Mouse (Mus musculus): ENCODE data around the gene Mib2. TPM values are rescaled to one million over a fixed set of nuclear protein-coding genes. Genes with fewer than 3 reads are reported as not detected.
A peak's percentile ranks its signal among the peaks of the same experiment; 100 is the strongest.

Mib2 gene
- total and polyA plus RNA-seq, 2 experiments from 2014 or later, result 9.9 to 27.3 TPM

GRCm38 (mm10) chr4:155704721-155705591, 36.0 kb upstream of the Mib2 start, which contains the start of gene Ssu72:
Gene Ssu72, plus strand, starts transcription at chr4:155704800.
- TF ChIP-seq CTCF (IDR thresholded peaks at IDR 0.05; ENCODE audit: low read depth) (no peak), EP300 (IDR thresholded peaks at IDR 0.05; ENCODE audit: low read depth) (peak; percentile 83; the same call in 1 of the 2 replicates)
- peak; percentile 90 for DNase-seq (ENCODE audit: low spot score)
- peak within 1 kb of the TSS; percentile 64 for H3K4me2 ChIP-seq (ENCODE audit: low read depth, low read length)
- ATAC-seq (ENCODE audit: insufficient read depth, low read depth), result peak; percentile 95
- H3K4me3 ChIP-seq (ENCODE audit: low read depth, low read length), result peak within 1 kb of the TSS; percentile 86
- H3K27ac ChIP-seq (ENCODE audit: low read depth), result peak within 1 kb of the TSS; percentile 94
- peaks cover 8% of the 10 kb centered on the region; the same call in 1 of the 2 replicates for H3K4me1 ChIP-seq (ENCODE audit: control insufficient read depth, insufficient read depth)
- peak within 1 kb of the TSS; percentile 78 for H3K9ac ChIP-seq (replicated peaks; ENCODE audit: low read depth, low read length)
- under 1% methylated on average over 82 of the region's 83 CpGs for WGBS
- H3K9me3 ChIP-seq (replicated peaks; ENCODE audit: control insufficient read depth, low read length), result no peaks in the 10 kb centered on the region
- H3K36me3 ChIP-seq (replicated peaks; ENCODE audit: control insufficient read depth, insufficient read depth, low read length), result no peaks in the 10 kb centered on the region
- no peaks in the 10 kb centered on the region for H3K27me3 ChIP-seq (ENCODE audit: control insufficient read depth, insufficient read depth, low read length)

GRCm38 (mm10) chr4:155703425-155703929, 34.5 kb upstream of the Mib2 start:
- DNase-seq (ENCODE audit: low spot score) (no peak), ATAC-seq (ENCODE audit: insufficient read depth, low read depth) (no peak)
- TF ChIP-seq EP300 (IDR thresholded peaks at IDR 0.05; ENCODE audit: low read depth) (no peak), CTCF (IDR thresholded peaks at IDR 0.05; ENCODE audit: low read depth) (no peak)
- Histone ChIP-seq H3K36me3 (replicated peaks; ENCODE audit: control insufficient read depth, insufficient read depth, low read length) (no peaks in the 10 kb centered on the region), H3K4me3 (ENCODE audit: low read depth, low read length) (no peak overlapping the region), H3K9me3 (replicated peaks; ENCODE audit: control insufficient read depth, low read length) (no peaks in the 10 kb centered on the region), H3K4me1 (ENCODE audit: control insufficient read depth, insufficient read depth) (peaks cover 5% of the 10 kb centered on the region; the same call in 1 of the 2 replicates), H3K27ac (ENCODE audit: low read depth) (no peak overlapping the region), H3K4me2 (ENCODE audit: low read depth, low read length) (no peak overlapping the region), H3K27me3 (ENCODE audit: control insufficient read depth, insufficient read depth, low read length) (no peaks in the 10 kb centered on the region), H3K9ac (replicated peaks; ENCODE audit: low read depth, low read length) (no peak overlapping the region)
- WGBS, result 94% methylated on average over 4 of the region's 4 CpGs

DNA sequence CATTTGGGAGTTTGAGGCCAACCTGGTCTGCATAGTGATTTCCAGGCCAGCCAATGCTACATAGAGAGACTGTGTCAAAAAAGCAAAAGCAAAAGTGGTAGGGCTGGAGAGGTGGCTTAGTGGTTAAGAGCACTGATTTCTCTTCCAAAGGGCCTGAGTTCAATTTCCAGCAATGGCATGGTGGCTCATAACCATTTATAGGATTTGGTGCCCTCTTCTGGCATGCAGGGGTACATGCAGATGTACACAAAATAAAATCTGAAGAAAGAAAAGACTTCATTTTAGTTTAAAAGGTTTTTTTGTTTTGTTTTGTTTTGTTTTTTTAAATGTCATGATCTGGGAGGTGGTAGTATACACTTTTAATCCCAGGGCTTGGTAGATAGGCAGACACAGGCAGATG, 31.4 kb upstream of the Mib2 start:
- no peaks in the 10 kb centered on the region for H3K36me3 ChIP-seq (replicated peaks; ENCODE audit: control insufficient read depth, insufficient read depth, low read length)
- TF ChIP-seq CTCF (IDR thresholded peaks at IDR 0.05; ENCODE audit: low read depth), result peak; percentile 71
- TF ChIP-seq EP300 (IDR thresholded peaks at IDR 0.05; ENCODE audit: low read depth), result no peak
- DNase-seq (ENCODE audit: low spot score) (no peak), ATAC-seq (ENCODE audit: insufficient read depth, low read depth) (no peak)
- 0 out of 2 replicates have a peak, but pooled peaks cover 7% of the 10 kb centered on the region for H3K27me3 ChIP-seq (ENCODE audit: control insufficient read depth, insufficient read depth, low read length)
- no peak overlapping the region for H3K9ac ChIP-seq (replicated peaks; ENCODE audit: low read depth, low read length)
- no peaks in the 10 kb centered on the region for H3K9me3 ChIP-seq (replicated peaks; ENCODE audit: control insufficient read depth, low read length)
- H3K4me1 ChIP-seq (ENCODE audit: control insufficient read depth, insufficient read depth), result peaks cover 5% of the 10 kb centered on the region; the same call in 1 of the 2 replicates
- H3K4me2 ChIP-seq (ENCODE audit: low read depth, low read length), result no peak overlapping the region
- no peak overlapping the region for H3K27ac ChIP-seq (ENCODE audit: low read depth)
- no peak overlapping the region for H3K4me3 ChIP-seq (ENCODE audit: low read depth, low read length)

- TF ChIP-seq EP300 (IDR thresholded peaks at IDR 0.05; ENCODE audit: low read depth), result no peak
- TF ChIP-seq CTCF (IDR thresholded peaks at IDR 0.05; ENCODE audit: low read depth), result no peak
- WGBS, result 63% methylated on average over 16 of the region's 16 CpGs
- H3K27me3 ChIP-seq (ENCODE audit: control insufficient read depth, insufficient read depth, low read length), result peaks cover 17% of the 10 kb centered on the region; the same call in 1 of the 2 replicates
- no peak overlapping the region for H3K4me3 ChIP-seq (ENCODE audit: low read depth, low read length)
- no peaks in the 10 kb centered on the region for H3K36me3 ChIP-seq (replicated peaks; ENCODE audit: control insufficient read depth, insufficient read depth, low read length)
- no peak overlapping the region for H3K4me2 ChIP-seq (ENCODE audit: low read depth, low read length)
- H3K4me1 ChIP-seq (ENCODE audit: control insufficient read depth, insufficient read depth), result 0 out of 2 replicates have a peak, but pooled peaks cover 6% of the 10 kb centered on the region
- no peak overlapping the region for H3K27ac ChIP-seq (ENCODE audit: low read depth)
- H3K9ac ChIP-seq (replicated peaks; ENCODE audit: low read depth, low read length), result no peak overlapping the region
- H3K9me3 ChIP-seq (replicated peaks; ENCODE audit: control insufficient read depth, low read length), result no peaks in the 10 kb centered on the region
- DNase-seq (ENCODE audit: low spot score), result no peak
- no peak for ATAC-seq (ENCODE audit: insufficient read depth, low read depth)
Measured at GRCm38 (mm10) chr4:155696261-155697255, 27.6 kb upstream of the Mib2 start.

GRCm38 (mm10) chr4:155695531-155696062, 26.6 kb upstream of the Mib2 start:
- TF ChIP-seq CTCF (IDR thresholded peaks at IDR 0.05; ENCODE audit: low read depth), result no peak
- no peak for TF ChIP-seq EP300 (IDR thresholded peaks at IDR 0.05; ENCODE audit: low read depth)
- Histone ChIP-seq H3K27me3 (ENCODE audit: control insufficient read depth, insufficient read depth, low read length) (peaks cover 17% of the 10 kb centered on the region; the same call in 1 of the 2 replicates), H3K9me3 (replicated peaks; ENCODE audit: control insufficient read depth, low read length) (no peaks in the 10 kb centered on the region), H3K9ac (replicated peaks; ENCODE audit: low read depth, low read length) (no peak overlapping the region), H3K4me2 (ENCODE audit: low read depth, low read length) (0 out of 2 replicates have a peak overlapping the region, but pooled peaks have one; percentile 95), H3K36me3 (replicated peaks; ENCODE audit: control insufficient read depth, insufficient read depth, low read length) (no peaks in the 10 kb centered on the region), H3K4me1 (ENCODE audit: control insufficient read depth, insufficient read depth) (0 out of 2 replicates have a peak, but pooled peaks cover 6% of the 10 kb centered on the region), H3K4me3 (ENCODE audit: low read depth, low read length) (no peak overlapping the region), H3K27ac (ENCODE audit: low read depth) (no peak overlapping the region)
- ATAC-seq (ENCODE audit: insufficient read depth, low read depth), result no peak
- 79% methylated on average over 4 of the region's 4 CpGs for WGBS
- DNase-seq (ENCODE audit: low spot score), result no peak
